Mouse (Mus musculus) gonadal fat pad, adult 2 months (tissue): ENCODE results near the gene 6430571L13Rik. TPM values are rescaled to one million over a fixed set of nuclear protein-coding genes. Genes with fewer than 3 reads are reported as not detected.

Experiments used
- DNase-seq: peaks from one replicate; pipeline ENCODE4 v3.0.0-alpha.2; 2012; ENCODE audit warnings: low read depth
- polyA plus RNA-seq: library from polyadenylated mRNA; depleted of rRNA; stranded (reverse); fragments of >200 nt; gene quantifications from 2 replicates; pipeline ENCODE4 v1.2.3, GENCODE M21; 2012

The 6430571L13Rik gene
- polyA plus RNA-seq, 1 experiment: 0.61 TPM

DNA sequence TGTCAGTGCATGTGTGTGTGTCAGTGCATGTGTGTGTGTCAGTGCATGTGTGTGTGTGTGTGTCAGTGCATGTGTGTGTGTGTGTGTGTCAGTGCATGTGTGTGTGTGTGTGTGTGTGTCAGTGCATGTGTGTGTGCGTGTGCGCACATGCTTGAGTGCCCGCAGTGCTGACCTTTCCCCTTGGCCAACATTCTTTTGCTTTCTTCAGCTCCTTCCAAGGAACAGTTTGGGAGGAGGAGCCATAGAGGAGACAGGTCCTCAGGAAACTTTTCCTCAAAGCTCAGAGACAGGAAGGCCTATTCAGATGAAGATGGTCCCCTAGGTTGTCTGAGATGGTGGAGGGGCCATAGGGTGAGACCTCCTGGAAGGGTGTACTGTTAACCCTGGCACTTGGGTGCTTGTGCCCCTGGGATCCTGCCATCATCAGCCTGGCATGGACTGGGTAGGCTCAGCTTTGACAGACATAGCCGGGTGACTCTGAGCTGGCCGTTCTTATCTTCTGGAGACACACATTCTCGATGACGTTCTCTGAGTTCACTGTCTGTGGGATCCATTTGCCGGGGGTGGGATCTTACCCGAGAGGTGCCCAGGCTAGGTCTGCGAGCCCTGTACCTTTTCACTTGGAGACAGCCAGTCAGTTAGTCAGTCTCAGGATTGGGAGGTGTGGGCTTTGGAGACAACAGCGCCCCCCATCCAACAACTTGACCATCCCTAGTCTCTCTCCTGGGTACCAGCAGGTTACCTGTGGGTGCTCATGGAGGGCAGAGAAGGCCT is 33.1 kb upstream of the 6430571L13Rik start:
- DNase-seq: no peak

DNA sequence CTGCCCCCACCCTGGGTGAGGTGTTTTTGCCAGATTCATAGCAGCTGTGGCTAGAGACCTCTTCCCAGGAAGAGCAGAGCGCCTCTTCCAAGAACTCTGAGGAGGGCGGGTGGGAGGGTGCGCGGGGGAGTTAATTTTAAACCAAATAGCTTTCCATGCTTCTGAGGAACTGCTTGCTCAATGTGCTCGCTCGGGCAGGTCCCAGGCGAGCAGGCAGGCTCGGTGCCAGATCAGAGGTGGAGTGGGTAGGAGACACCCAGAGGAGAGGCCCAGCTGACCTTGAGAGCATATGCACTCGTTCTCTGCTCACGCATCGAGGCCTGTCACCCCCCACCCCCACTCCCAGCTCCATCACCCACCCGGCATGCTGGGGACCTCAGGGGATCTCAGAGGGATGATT is 32.5 kb upstream of the 6430571L13Rik start:
- DNase-seq: no peak

DNA sequence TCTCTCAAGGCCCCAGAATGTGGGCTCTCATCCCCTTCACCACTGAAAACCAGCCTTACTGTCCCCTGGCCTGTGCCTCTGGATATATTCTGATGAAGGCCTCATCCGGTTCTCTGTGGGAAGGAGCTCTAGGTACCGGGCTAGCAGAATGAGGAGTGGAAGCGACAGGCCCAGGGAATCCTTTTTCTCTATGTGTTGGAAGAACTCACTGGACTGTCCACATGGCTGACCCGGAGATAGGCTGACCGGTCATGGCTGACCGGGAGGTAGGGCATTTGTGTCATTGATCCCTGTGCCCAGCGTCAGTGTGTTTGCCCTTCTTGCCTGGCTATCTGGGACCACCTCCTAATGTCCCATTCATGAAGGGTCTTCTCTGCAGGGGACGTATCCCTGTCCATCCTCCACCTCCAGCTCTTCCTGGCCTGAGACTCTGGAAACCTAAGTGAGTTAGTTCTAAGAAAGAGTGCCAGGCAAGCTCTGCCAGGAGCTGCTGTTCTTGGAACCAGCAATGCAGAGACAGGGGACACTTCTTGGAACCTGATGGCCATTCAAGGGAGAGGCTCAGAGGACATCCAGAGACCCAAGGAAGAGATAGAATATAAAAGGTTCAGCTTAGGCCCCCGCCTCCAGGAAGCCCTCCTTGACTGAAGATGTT is 31.9 kb upstream of the 6430571L13Rik start:
- no peak for DNase-seq

DNA sequence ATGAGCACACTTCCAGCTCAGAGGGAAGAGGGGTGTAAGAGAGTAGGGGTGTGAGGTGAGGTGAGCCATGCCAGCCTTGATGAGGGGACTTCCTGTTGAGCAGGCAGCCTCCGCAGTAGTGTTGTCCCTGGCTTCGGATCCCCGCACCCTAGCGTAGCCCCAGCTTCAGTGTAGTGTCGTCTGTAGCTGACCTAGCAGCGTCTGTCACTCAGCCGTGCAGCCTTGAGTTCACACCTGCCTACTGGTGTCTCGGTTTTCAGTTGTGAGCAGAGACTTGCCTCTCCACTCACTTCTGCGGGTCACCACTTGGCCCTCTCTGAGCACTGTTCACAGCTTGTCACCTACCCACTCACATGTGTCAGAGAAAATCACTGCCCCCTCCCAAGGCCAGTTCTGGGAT is 31.2 kb upstream of the 6430571L13Rik start:
- no peak for DNase-seq

DNA sequence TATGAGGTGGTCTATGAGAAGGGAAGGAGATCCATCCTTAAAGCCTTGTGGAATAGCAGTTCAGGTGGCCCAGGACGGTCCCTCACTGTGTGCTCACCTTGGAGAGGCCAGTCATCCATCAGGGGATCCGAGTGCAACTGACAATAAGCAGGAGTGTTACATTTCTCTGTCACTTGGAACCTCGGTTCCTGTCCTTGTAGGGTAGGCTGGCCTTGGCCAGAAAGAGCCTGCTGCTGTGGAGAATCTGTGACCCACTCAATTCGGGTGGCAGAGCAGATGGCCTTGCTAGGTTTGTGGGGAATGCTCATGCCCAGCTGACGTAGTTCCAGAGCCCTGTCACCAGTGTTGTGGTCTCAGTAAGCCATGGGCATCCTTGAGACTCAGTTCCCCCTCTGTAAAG is 30.8 kb upstream of the 6430571L13Rik start:
- DNase-seq: no peak

DNA sequence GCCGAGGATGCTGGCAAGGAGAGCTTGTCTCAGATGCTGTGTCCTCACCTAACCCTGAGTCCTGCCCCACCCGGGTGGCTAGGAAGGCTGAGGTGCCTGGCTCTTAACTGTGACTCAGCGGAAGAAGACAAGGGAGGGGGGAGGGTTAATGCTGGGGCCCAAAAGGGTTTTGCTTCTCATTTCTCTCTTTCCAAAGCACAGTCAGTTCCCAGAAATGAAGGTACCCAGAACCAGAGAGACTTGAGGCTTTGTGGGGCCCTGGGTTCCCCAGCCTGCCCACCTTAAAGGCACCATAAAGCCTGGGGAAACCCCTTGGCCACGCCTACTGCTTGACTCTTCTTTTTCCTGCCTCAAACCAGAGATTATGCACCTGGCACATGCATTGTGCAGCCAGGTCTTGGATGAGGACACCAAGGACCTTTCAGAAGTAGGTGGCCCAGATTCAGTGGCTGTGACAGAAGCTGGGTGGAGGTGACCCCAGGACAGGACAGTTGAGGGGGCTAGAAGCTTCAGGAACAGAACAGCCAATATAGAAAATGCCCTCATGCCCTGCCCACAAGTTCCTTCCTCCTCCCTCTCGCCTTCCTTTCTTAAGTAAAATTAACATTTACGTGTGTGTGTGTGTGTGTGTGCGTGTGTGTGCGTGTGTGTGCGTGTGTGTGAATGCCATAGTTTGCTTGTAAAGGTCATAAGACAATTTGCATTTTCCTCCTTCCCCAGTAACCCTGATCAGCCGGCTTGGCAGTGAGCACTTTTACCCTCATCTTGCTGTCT is 27.4 kb upstream of the 6430571L13Rik start:
- no peak for DNase-seq

DNA sequence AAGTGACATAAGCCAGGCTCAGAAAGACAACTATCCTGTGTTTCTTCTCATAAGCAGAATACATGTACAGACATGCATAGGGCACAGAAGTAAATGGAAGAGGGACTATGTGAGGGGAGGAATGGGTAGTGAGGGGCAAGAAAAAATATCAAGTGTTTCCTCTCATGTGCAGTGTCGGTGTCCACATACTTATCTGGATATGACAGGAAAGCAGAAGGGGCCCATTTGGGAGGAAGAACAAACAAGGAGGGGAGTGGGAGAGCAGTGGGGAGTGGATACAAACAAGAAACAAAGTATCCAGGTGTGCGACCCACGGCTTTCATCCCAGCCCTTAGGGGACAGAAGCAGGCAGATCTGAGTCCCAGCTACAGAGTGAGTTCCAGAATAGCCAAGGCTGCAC is 26.5 kb upstream of the 6430571L13Rik start:
- no peak for DNase-seq

DNA sequence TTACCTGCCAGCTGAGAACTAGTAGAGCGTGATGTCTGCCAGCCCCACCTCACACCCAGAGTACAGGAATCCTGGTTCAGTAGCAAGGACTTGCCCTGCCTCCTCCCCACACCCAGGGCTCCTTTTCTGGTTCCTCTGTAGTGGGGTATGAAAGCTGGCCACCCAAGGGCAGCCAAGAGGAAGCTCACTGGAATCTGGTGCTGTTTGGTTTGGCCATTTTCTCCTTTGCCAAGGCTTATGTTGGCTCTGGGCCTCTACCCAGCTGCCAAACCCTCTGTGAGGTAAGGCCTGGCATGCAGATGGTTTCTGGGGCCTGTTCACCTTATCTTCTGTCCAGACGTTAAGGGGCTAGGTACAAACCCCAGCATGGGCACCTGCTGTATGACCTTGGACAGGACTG is 24.6 kb upstream of the 6430571L13Rik start:
- DNase-seq: no peak

DNA sequence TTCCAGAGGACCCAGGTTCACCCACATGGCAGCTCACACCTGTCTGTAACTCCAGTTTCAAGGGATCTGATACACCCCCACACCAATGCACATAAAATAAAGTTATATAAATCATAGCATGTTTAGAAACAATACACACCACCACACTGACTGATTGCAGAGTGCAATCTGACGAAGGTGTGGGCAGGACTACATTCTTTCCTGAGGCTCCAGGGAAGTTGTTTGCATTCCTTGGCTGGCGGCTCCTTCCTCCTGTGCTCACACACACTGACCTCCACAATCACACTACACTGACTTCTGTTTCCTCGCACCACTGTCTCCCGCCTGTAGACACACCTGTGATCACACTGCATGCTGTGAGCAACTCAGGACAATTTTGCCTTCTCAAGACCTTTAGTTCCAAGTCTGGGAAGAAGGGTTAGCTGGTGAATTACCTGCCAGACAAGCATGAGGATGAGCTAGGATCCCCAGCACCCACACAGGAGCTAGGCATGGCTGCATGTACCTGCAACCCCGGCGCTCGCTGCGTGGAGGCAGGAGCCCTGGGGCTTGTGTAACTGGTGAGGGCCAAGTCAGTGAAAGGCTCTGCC is 17.8 kb upstream of the 6430571L13Rik start:
- peak; percentile 84 for DNase-seq

DNA sequence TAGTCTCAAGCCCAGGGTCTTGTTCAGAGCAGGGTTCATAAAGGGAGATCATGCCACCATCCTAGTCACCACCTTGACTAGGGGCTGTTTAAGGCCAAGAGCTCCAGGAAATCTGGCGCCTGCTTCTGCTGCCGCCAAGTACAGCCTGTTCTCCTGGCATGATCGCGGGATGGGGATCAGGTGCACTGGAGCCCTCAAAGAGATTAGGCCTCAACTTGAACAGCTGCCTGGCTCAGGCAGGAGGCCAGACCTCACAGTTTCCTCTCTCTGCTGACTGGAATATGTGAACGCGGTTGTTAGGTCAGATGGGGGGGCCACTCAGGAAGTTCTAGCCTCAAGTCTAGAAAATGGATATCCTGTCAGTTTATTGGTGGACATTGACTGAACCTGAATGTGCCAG is 16.8 kb upstream of the 6430571L13Rik start:
- peak; percentile 74 for DNase-seq

DNA sequence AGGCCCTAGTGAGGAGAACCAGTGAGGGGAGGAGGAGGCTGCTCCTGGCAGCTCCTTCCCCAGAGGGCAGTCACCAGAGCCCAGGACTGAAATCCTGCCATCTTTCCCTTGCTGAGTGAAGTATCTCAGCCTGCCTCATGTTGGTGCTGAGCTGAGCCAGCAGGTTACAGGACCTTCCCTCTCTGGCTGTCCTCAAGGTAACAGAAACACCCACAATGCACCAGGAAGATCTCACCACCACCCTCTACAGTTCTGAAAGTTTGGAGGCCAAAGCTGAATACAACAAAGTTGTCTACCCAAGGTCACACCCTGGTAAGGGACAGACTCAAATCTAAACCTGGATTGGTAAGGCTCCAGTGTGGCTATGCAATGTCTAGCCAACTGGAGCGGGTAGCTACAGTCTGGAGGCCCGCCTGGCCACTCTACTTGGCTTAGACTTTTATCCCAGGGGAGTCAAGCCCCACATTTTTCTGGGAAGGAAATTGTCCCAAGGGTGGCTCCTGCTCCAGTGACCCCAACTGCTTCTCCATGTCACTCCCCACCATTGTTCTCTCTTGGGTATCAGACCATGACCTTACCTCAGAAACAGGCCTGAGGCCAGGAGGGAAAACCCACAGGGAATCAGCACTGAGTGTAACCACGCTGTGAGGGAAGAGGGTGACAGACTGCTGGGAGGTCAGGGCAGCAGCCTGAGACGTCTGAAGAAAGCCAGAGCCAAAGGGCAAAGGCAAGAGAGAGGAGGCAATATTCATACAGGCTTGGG is 15.4 kb upstream of the 6430571L13Rik start:
- no peak for DNase-seq

DNA sequence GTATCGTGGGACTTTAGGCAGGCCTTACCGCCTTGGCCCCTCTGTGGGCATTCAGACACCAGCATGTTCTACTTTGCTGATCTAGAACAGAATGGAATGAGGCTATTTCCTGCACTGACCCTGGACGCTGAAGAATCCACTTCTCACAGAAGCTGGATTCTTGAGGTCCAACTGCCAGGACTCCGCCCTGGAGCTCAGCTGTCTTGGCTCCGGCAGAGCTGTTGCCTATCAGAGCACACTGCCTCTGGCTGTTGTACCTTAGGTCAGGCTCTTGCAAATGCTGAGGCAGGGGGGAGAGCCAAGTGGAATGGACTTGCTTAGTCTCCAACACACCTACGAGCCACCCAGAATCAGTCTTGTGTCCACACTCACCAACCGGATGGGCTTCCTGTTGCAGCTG is 14.5 kb upstream of the 6430571L13Rik start:
- peak; percentile 81 for DNase-seq

DNA sequence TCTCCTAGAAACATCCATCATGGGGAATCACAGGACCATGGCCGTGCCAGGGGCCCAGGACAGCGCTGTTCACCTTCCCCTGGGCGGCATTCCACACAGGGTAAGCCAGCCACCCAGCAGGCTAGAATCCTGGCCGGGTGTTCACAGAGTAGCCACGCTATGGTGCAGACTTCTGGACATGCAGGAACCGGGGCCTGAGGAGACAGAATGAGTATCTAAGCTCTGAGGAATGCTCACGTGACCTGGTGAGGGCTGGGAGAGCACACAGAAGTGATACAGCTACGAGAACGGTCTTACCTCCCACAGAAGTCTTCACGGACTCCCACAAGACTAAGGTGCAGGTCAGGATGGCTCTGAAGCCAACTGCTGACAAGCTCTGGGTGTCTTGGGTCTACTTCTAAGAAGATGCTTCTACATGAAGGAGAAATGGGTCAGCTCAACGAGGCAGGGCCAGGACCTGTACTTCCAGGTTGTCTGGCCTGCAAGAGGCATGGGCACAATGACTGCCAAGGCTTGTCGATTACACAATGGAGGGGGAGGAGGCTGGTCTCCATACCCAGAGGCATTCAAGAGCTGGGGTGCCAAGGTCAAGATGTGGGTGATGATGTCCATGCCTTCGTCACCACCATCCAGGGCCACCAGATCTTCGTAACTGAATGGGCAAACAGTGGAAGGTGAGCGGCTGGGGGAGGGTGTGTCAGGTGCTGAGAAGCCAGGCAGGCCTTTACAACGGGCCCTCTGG is 12.4 kb upstream of the 6430571L13Rik start:
- no peak for DNase-seq

DNA sequence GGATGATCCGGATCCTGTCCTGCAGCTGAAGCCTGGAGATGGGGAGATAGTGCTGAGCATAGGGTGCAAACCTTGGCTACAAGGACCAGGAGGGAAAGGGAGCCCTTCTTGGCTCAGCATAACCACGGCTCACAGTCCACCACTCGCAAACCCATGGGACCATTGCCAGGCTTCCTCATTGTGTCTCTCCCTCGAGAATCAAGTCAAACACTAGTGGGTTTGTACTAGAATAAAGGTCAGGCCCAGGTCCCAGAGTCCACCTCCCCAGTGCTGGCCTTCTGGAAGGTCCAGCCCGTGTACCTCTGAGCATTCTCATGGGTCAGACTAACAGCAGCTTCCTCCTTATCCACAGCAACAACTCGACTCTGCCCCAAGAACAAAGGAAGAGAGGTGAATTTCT is 9.6 kb upstream of the 6430571L13Rik start:
- DNase-seq: no peak

DNA sequence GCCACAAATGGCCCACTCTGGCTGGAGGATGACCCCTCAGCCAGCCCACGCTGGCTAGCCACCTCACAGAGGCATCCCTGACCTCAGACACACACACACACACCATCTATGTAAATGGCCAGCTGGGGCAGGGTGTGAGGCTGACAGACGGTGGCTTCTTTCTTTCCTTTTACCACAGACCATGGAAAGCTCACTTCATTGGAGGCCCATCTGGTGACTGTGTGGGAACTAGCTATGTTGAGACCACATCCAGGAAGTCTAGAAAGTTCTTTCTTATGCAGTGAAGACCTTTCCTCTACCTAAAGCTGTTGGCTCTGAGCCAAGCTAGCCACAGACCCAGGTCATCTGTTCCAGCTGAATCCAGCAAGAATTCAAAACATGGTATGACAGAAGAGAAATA is 6.7 kb upstream of the 6430571L13Rik start:
- no peak for DNase-seq

DNA sequence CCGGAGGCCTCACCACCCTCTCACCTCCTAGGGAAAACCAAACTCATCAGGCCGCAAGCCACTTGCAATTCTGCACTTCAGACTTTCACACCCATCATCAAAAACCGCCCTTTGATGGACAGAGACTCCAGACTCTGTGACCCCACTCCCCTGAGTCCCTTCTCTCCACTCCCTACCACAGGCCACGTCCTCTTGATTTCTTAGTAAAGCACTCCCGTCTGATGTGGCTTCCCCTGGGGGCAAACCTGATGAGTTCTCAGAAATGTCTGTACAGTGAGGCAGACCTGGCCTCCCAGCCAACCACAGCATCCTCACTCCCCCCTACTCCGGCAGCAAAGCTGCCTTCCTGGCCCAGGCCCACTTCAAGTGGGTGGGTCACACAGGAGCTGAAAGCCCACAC is 6.0 kb upstream of the 6430571L13Rik start:
- DNase-seq: no peak

DNA sequence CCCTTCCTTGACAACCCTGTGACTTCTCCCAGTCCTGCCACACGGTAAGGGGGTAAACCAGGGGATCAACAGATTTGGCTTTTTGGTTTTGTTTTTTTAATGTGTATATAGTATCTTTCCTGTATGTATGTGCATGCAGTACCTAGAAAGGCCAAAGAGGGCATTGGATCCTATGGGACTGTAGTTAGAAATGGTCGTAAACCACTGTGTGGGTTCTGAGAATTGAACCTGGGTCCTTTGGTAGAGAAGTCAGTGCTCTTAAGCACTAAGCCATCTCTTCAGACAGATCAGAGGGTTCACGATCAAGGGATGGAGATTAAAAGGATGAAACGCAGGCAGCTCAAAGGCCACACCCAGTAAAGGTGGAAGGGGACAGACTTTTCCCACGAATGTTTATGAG is 5.4 kb upstream of the 6430571L13Rik start:
- DNase-seq: no peak

DNA sequence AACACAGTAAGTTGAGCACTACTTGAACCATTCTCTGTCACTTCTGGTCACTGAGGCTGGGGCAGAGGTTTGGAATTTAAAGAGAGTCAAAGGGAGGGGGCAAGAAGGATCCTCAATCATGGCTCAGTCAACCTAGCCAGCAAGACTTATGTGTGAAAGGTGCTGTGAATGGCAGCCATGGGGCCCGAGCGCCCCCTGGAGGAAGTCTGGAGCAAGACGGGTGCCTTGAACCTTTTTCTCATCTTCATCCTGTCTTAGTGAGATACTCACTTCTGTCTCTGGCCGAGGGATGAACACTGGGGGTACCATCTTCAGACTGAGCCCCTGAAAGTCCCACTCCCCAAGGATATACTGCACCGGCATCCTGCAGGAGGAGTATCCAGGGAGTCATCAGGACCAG is 4.5 kb upstream of the 6430571L13Rik start:
- no peak for DNase-seq

DNA sequence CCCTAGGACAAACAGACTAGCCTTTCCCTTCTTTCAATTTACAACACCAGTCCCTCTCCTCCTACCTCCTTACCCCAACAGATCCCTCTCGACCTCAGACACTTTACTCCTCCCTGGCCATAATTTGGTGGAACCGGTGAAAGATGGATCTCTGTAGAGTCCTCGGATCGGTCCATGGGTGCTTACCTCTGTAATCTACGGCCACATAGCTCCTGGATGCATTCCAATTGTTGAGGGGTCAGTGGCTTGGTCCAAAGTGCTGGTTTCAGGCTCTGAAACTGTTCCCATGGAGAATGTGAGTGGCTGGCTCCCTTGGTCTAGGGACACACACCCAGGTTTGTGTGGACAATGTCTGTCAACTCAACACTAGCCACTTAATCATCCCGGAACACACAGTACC is 4.0 kb upstream of the 6430571L13Rik start:
- DNase-seq: no peak

DNA sequence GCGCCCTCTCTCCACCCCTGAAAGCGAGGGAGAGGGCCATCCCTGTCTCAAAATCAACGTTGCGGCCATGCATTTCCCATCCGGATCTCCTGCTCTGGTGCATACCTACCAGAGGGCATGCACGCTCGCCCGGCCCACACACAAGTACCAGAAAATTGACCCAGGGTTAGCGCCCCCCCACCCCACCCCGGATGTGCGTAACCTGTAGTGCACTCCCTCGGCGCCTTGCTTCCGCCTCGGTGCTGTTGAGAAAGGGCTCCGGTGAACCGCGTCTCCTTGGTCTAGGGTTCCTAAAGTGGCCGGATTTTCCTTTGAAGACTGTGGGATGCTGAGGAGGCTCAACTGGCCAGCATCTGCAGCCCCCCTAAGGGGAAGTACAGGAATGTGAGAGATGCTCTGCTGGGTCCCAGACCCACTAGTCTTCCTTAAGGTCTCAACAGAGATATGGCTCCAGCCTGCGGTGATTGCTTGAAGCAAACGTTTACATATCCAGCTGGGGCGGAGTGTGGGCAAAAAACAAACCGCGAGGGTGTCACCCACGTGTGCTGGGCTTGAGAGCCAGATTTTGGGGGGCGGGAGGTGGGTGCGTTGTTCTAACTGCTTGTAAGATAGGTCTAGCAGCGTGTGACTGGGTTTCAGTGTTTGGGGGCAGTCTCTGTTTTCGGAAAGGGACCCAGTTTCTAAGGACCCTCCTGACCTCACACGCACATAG is 2.1 kb upstream of the 6430571L13Rik start, which contains the start of gene Hemk1:
Gene Hemk1 (minus strand): TSS at position 179 of the 712 bp plus-strand sequence.
- DNase-seq: no peak
